Mouse (Mus musculus): ENCODE measurements around the gene Nox4. TPM values are rescaled to one million over a fixed set of nuclear protein-coding genes. Genes with fewer than 3 reads are reported as not detected.
"Not testable (repeated sequence)": the region's sequence is repeated elsewhere in the genome, so short reads cannot be mapped to it uniquely, and the experiment has no call there.

The Nox4 gene
- total RNA-seq, 2 experiments from 2014 or later, result not detected

DNA sequence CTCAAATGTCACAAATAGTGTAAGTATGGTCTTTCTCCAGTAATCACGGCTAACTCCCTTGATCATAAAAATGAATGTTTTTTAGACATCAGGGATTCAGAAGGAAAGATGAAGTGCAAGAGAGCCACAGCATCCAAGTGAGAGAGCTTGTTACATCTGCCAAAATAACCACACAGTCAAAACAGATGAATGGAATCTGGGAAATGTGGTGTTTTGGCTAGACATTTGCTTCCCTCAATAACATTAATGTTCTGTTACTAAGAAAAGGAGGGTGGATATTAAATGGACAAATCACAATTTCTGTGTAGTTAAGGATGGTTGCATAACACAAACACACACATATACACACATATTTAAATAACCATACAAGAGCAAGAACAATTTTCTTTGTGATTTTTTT is 123.2 kb downstream of the Nox4 start:
- no peak for ATAC-seq (replicated peaks; ENCODE audit: low FRiP score, poor library complexity, severe bottlenecking)

DNA sequence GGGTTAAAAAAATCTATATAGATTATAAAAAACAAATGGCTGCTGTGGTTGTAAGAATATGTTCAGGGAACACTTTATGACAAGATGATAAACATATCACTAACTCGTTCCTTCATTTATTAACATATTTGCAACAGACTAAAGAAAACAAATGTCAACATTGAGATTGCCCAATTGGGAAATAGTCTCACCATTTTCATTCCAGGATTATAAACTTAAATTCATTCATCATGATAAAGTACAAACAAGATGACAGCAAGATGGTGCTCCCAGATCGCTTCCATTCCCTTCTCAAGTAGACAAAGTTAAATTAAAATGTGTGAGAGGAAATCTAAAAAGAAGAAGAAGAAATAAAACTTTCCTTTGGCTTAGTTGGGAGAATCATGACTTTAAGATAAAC is 124.9 kb downstream of the Nox4 start:
- ATAC-seq (replicated peaks; ENCODE audit: low FRiP score, poor library complexity, severe bottlenecking), result no peak

DNA sequence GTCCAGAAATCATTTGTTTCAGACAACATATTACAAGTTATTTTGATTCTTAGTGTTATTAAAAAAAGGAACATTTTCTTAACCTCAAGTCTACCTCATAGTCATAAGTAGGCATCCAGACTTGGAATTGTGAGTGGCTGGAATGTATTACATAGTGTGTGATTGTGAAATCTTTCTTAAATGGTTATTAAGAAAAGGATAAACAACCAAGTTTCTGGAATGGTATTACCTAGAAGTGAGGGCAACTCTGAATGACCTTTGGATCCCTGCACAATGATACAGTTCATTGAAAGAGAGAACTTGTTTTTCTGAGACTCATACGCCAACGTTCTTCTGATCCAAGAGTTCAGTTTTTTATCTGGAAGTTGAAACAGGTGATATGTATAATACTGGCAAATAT is 125.4 kb downstream of the Nox4 start:
- ATAC-seq (replicated peaks; ENCODE audit: low FRiP score, poor library complexity, severe bottlenecking), result no peak

DNA sequence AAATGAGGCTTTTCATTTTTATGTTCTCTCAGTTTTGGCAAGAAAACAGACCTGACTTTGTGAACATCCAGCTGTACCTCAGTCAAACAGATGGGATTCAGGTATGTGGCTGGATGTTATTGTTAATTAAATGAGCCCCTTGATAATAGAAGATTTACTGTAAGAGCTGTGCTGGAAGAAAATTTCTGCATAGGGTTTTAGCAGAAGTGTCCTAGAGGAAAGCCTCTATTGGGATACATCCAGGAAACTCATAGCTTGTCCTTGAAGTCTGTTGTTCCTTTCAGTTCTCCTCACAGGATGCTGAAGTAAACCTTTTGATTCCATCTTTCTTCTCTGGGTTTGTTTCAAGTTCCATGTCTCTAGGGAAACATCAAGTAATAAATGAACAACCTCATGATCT is 128.4 kb downstream of the Nox4 start:
- no peak for ATAC-seq (replicated peaks; ENCODE audit: low FRiP score, poor library complexity, severe bottlenecking)

DNA sequence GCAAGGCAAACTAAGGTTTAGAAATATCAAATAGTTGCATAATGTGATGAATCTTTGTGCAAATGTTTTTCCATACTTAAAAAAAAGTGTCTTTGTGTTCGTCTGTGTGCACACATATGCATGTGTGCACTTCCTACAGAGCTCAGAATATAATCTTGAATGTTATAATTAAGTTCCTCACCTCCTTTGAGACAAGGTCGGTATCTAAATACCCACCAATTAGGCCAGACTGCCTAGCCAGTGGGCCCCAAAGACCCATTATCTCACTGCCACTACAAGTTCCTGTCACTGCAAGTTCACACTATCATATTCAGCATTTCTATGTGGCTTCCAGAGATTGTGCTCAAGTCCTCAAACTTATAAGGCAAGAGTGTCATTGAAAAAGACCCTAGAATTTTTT is 129.0 kb downstream of the Nox4 start:
- no peak for ATAC-seq (replicated peaks; ENCODE audit: low FRiP score, poor library complexity, severe bottlenecking)

DNA sequence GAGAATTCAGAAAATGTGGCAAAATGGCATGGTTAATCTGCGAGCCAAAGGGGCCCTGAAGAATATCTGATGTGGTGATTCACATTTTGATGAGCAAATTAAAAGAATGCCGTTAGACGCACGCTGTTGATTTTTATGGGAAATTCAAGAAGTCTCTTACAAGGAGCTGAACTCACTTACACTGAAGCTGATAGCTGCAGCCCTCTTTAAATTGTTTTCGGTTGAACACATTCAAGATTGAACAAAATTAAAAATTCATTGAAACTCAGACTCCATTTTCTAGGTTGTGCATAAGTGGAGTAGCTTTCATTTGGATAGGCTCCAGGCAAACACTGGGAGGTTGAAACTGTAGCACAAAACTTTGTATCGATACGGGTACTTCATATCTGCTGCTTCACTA is 151.1 kb downstream of the Nox4 start:
- ATAC-seq (replicated peaks; ENCODE audit: low FRiP score, poor library complexity, severe bottlenecking), result no peak

DNA sequence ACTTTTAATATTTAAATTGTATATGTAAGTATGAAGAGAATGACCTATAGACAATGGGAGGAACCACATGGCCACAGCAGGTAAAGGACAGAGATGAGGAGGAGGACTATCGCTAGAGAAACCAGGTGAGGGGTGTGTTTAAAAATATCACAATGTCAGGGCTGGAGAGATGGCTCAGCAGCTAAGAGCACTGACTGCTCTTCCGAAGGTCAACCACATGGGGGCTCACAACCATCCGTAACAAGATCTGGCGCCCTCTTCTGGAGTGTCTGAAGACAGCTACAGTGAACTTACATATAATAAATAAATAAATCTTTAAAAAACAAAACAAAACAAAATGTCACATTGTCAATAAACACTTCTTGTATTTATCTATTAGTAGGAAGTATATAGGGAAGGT is 165.5 kb downstream of the Nox4 start:
- not testable (repeated sequence) for ATAC-seq (replicated peaks; ENCODE audit: low FRiP score, poor library complexity, severe bottlenecking)

DNA sequence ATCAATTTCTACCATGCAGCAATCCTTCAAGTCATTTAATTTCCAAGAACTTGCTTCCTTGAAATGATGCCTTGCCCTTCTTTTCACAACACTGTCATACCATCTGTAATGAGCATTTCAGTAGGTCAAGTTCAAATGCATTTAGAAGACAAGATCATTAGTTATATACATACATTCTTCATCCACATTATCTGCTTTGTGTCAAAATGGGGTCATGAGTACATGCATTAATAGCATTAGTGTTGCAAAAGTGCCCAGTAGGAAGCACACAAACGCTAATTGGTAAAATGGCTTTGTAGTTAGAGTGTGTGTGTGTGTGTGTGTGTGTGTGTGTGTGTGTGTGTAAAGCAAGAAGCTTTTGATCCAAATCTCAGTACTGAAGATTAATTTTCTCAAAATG is 167.4 kb downstream of the Nox4 start:
- no peak for ATAC-seq (replicated peaks; ENCODE audit: low FRiP score, poor library complexity, severe bottlenecking)

Other genes starting within 250 kb of the Nox4 start
- not detected in 2 replicates for gene Vmn2r79, start 250.0 kb upstream of the Nox4 start, total RNA-seq (2015; ENCODE audit: low replicate concordance)
- gene Vmn2r79, start 250.0 kb upstream of the Nox4 start, total RNA-seq (2017; ENCODE audit: low replicate concordance), result not detected in 2 replicates
- gene Tyr, start 247.4 kb downstream of the Nox4 start, total RNA-seq (2015; ENCODE audit: low replicate concordance), result not detected in 2 replicates
- gene Tyr, start 247.4 kb downstream of the Nox4 start, total RNA-seq (2017; ENCODE audit: low replicate concordance), result not detected in 2 replicates